Mouse (Mus musculus) testis, adult 2 months (tissue): Measurements from ENCODE around the gene Tmtc1.

Experiments used
- CTCF ChIP-seq: fragments of 200-500 bp; IDR thresholded peaks from 2 replicates; pipeline ENCODE4 v1.5.1; 2012; ENCODE audit warnings: low read depth, mild to moderate bottlenecking, inconsistent platforms, low read length, moderate library complexity; ENCODE audit not compliant: control insufficient read depth, insufficient read depth, insufficient replicate concordance
- POLR2A ChIP-seq: fragments of 200-500 bp; IDR thresholded peaks from 2 replicates; pipeline ENCODE4 v1.6.1; 2012; ENCODE audit warnings: low read depth, mild to moderate bottlenecking, inconsistent platforms, low read length, moderate library complexity; ENCODE audit not compliant: control insufficient read depth

DNA sequence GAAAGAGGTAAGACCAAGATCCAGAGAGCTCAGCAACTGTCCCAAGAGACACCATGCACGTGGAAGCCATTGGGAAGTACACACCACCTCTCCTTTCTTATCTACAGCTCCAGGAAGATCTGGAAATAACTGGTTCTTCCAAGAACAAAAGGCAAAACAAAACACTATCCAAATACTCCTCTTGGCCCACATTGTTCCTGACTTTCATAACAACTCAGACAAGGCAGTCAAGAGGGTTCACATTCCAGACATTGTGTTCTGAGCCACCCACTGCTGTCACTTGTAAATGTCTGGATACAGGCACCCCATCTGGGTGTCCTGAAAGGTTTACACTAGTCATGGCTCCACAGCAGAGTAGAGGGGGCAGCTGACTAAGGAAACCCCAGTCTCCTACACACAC is 39.7 kb downstream of the Tmtc1 start:
- TF ChIP-seq CTCF (no peak), POLR2A (no peak)
